Mouse (Mus musculus): ENCODE results near the gene Olfr460.

DNA sequence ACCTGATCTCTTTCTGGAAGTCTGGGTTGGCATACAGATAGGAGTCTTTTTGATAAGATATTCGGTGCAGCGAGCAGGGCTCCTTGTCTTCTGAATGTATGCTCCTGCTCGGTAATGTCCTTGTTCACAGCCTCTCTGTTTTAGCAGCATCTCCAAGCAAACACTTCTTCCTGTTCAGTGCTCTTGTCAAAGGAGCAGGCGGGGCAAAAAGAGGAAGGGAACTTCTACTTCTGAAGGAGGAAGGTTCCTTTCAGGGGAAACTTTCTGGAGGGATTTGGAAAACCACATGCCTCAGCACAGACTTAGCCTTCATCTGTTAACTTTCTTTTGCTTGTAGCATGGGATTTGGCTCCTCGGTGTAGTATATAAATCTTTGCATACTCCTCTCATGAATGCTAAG lies 16.4 kb downstream of the Olfr460 start, which contains the start of gene Clec5a:
- TF ChIP-seq GATA1 (IDR thresholded peaks at IDR 0.05; ENCODE audit: borderline replicate concordance, low read length) (no peak), FLI1 (IDR thresholded peaks at IDR 0.05; ENCODE audit: low read length) (no peak)
